Mouse (Mus musculus): ENCODE results near the gene Thsd7b. TPM values are rescaled to one million over a fixed set of nuclear protein-coding genes. Genes with fewer than 3 reads are reported as not detected.
"Not testable (repeated sequence)": the region's sequence is repeated elsewhere in the genome, so short reads cannot be mapped to it uniquely, and the experiment has no call there.

Gene Thsd7b
- polyA plus RNA-seq, 1 experiment from 2014 or later, result 13.0 TPM

- Histone ChIP-seq H3K4me1 (replicated peaks) (no peaks in the 10 kb centered on the region), H3K27ac (replicated peaks) (no peak overlapping the region), H3K36me3 (no peaks in the 10 kb centered on the region), H3K4me2 (no peak overlapping the region), H3K27me3 (no peaks in the 10 kb centered on the region), H3K9me3 (no peaks in the 10 kb centered on the region), H3K9ac (no peak overlapping the region), H3K4me3 (no peak overlapping the region)
- WGBS, result 90% methylated on average over 13 of the region's 13 CpGs
- no peak for ATAC-seq (ENCODE audit: low FRiP score, low read depth)
These were observed 322.3 kb downstream of the Thsd7b start for GRCm38 (mm10) chr1:129595447-129595846.

DNA sequence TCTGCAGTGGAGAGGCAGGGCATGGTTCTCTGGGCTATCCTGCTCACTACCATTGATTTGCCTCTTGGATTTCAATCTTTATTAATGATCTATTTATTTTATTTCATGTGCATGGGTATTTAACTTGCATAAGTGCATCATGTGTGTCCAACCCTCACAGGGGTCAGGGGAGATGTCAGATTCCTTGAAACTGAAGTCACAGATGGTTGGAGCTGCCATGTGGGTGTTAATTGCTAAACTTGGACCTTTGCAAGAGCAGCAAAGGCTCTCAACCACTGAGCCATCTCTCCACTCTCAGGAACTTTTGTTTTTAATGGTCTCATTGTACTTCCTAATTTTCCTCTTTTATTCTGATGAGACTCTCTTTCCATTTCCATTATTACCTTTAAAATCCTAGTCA is 327.8 kb downstream of the Thsd7b start:
- Histone ChIP-seq H3K27me3 (no peaks in the 10 kb centered on the region), H3K4me2 (no peak overlapping the region), H3K27ac (replicated peaks) (no peak overlapping the region), H3K9ac (no peak overlapping the region), H3K4me1 (replicated peaks) (no peaks in the 10 kb centered on the region), H3K4me3 (no peak overlapping the region), H3K9me3 (no peaks in the 10 kb centered on the region), H3K36me3 (no peaks in the 10 kb centered on the region)
- ATAC-seq (ENCODE audit: low FRiP score, low read depth), result no peak

- Histone ChIP-seq H3K4me3 (no peak overlapping the region), H3K9me3 (no peaks in the 10 kb centered on the region), H3K27me3 (no peaks in the 10 kb centered on the region), H3K4me1 (replicated peaks) (no peaks in the 10 kb centered on the region), H3K9ac (no peak overlapping the region), H3K4me2 (no peak overlapping the region), H3K36me3 (no peaks in the 10 kb centered on the region), H3K27ac (replicated peaks) (no peak overlapping the region)
- ATAC-seq (ENCODE audit: low FRiP score, low read depth), result no peak
These were observed 329.2 kb downstream of the Thsd7b start for GRCm38 (mm10) chr1:129602284-129602683.

DNA sequence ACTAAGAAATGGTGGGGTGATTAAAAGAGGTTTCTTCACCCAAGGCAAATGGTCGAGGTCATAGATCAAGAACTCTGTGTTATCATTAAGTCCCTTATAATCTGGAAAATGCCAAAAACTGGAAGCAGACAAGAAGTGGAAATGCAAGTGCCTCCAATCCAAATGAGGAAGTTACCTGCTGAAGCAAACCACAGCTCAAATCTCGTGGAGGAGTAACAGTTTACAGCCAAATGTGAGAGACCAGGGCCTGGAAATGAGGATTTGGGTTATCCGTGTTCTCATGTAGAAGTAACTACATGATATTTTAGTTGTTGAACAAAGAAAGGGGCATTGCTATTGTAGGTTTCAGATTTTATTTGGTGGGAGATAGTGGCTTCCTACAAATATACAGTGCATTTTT is 335.3 kb downstream of the Thsd7b start:
- Histone ChIP-seq H3K27me3 (no peaks in the 10 kb centered on the region), H3K4me3 (no peak overlapping the region), H3K36me3 (no peaks in the 10 kb centered on the region), H3K9me3 (no peaks in the 10 kb centered on the region), H3K27ac (replicated peaks) (no peak overlapping the region), H3K9ac (no peak overlapping the region), H3K4me1 (replicated peaks) (no peaks in the 10 kb centered on the region), H3K4me2 (no peak overlapping the region)
- ATAC-seq (ENCODE audit: low FRiP score, low read depth), result no peak
- 82% methylated on average over 3 of the region's 3 CpGs for WGBS

DNA sequence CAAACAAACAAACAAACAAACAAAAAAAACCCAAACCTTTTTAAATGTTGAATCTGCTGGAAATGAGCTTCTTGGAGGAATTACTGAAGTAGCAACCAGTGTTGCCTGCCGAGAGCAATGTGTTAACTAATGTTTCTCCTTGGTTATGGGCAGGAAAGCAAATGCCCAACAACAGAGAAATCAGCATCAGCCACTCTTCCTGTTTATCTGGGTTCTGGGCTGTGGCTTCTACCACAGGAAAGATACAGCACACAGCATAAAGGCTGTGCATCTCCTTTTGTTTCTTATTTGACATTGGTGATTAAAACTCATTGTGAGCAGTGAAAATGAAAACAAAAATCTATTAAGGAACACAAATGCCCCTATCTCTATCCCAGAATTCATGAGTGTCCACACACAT is 343.0 kb downstream of the Thsd7b start:
- WGBS, result 64% methylated on average over 1 of the region's 1 CpGs
- no peaks in the 10 kb centered on the region for H3K9me3 ChIP-seq
- H3K9ac ChIP-seq, result no peak overlapping the region
- no peaks in the 10 kb centered on the region for H3K27me3 ChIP-seq
- no peak overlapping the region for H3K4me3 ChIP-seq
- no peaks in the 10 kb centered on the region for H3K4me1 ChIP-seq (replicated peaks)
- no peaks in the 10 kb centered on the region for H3K36me3 ChIP-seq
- H3K27ac ChIP-seq (replicated peaks), result no peak overlapping the region
- no peak for ATAC-seq (ENCODE audit: low FRiP score, low read depth)
- H3K4me2 ChIP-seq, result no peak overlapping the region

DNA sequence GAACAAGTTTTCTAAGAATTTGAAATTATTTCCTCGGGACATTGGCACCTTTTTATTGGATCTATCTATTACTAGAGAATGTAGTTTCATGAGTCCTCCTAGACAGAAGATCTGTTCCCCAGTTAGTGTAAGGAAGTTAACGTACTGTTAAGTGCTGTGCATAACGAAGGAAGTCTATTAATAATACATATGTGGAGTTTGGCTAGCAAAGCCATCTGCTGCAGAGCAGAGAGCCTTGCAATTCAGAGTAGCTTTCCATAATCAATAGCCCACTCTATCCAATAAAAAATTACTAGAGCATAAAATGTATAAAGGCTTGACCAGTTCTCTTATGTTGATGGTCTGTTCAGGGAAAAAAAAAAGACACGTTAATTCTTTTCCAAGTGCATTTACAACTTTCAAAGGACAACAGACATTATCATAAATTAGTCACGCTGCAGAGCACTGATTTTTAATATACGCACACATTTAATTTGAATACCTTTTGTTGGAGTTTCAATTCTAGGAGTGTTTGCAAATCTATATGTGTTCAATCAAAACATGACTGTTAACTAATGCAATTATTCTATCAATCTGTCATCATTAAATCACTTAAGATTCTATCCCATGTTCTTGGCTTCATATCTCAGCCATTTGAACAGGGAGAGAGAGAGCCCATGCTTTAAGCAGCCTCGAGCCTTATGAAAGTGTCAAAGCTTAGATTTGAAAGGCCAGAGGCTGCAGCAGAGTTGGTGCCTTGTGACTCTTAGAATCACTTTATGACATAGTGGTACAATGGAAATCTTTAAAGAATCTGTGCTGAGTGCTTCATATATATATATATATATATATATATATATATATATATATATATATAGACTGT is 346.6 kb downstream of the Thsd7b start:
- no peak for ATAC-seq (ENCODE audit: low FRiP score, low read depth)
- WGBS, result 32% methylated on average over 7 of the region's 7 CpGs
- H3K27ac ChIP-seq (replicated peaks), result no peak overlapping the region
- H3K36me3 ChIP-seq, result no peaks in the 10 kb centered on the region
- no peaks in the 10 kb centered on the region for H3K27me3 ChIP-seq
- no peak overlapping the region for H3K4me2 ChIP-seq
- H3K4me3 ChIP-seq, result no peak overlapping the region
- H3K9ac ChIP-seq, result no peak overlapping the region
- no peaks in the 10 kb centered on the region for H3K4me1 ChIP-seq (replicated peaks)
- H3K9me3 ChIP-seq, result no peaks in the 10 kb centered on the region

GRCm38 (mm10) chr1:129624519-129624918 is 351.4 kb downstream of the Thsd7b start:
- no peak overlapping the region for H3K4me3 ChIP-seq
- H3K9me3 ChIP-seq, result no peaks in the 10 kb centered on the region
- no peak for ATAC-seq (ENCODE audit: low FRiP score, low read depth)
- H3K9ac ChIP-seq, result no peak overlapping the region
- H3K27ac ChIP-seq (replicated peaks), result no peak overlapping the region
- H3K4me1 ChIP-seq (replicated peaks), result no peaks in the 10 kb centered on the region
- no peaks in the 10 kb centered on the region for H3K36me3 ChIP-seq
- H3K27me3 ChIP-seq, result no peaks in the 10 kb centered on the region
- no peak overlapping the region for H3K4me2 ChIP-seq
- 86% methylated on average over 6 of the region's 6 CpGs for WGBS

- 76% methylated on average over 4 of the region's 4 CpGs for WGBS
- no peak overlapping the region for H3K4me2 ChIP-seq
- H3K36me3 ChIP-seq, result no peaks in the 10 kb centered on the region
- H3K4me3 ChIP-seq, result no peak overlapping the region
- H3K9me3 ChIP-seq, result no peaks in the 10 kb centered on the region
- no peak overlapping the region for H3K27ac ChIP-seq (replicated peaks)
- no peak overlapping the region for H3K9ac ChIP-seq
- H3K27me3 ChIP-seq, result no peaks in the 10 kb centered on the region
- no peaks in the 10 kb centered on the region for H3K4me1 ChIP-seq (replicated peaks)
- no peak for ATAC-seq (ENCODE audit: low FRiP score, low read depth)
These were observed 362.0 kb downstream of the Thsd7b start for GRCm38 (mm10) chr1:129635146-129635545.

DNA sequence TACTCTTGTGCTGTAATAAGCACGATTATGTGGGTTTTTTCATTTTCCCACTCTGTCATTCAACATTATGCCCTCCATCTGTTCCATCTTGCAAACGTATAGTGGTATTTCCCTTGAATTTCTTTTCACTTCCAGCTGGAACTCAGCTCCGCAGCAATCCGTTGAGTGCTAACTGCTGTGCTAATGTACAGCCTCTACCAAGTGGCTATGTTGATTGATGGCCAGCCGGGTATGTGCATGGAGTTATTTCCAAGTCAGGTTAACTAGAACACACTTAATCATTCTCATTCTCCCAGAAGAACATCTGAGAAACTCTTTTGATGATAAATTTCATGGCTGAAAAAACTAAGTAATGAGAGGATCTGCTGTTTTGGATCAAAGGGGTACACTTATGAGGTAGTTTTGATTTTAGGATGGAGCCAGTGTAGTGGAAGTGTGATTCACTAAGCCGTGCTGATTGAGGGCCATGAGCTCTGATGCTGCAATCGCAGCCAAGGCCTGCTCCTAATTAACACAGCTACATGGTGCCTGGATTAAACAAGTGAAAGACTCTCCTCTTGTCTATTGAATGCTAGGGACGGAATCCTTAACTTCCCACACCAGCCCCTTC is 371.3 kb downstream of the Thsd7b start:
- no peak overlapping the region for H3K9ac ChIP-seq
- no peaks in the 10 kb centered on the region for H3K27me3 ChIP-seq
- WGBS, result 70% methylated on average over 8 of the region's 8 CpGs
- H3K4me2 ChIP-seq, result no peak overlapping the region
- no peak for ATAC-seq (ENCODE audit: low FRiP score, low read depth)
- no peaks in the 10 kb centered on the region for H3K36me3 ChIP-seq
- H3K4me1 ChIP-seq (replicated peaks), result no peaks in the 10 kb centered on the region
- no peak overlapping the region for H3K4me3 ChIP-seq
- H3K27ac ChIP-seq (replicated peaks), result no peak overlapping the region
- no peaks in the 10 kb centered on the region for H3K9me3 ChIP-seq

- not testable (repeated sequence) for H3K27ac ChIP-seq (replicated peaks); H3K27me3 ChIP-seq; H3K36me3 ChIP-seq; H3K4me3 ChIP-seq; ATAC-seq (ENCODE audit: low FRiP score, low read depth); H3K9me3 ChIP-seq; H3K9ac ChIP-seq; H3K4me2 ChIP-seq; H3K4me1 ChIP-seq (replicated peaks)
- WGBS, result 92% methylated on average over 6 of the region's 6 CpGs
These were observed 378.3 kb downstream of the Thsd7b start for GRCm38 (mm10) chr1:129651448-129651847.

DNA sequence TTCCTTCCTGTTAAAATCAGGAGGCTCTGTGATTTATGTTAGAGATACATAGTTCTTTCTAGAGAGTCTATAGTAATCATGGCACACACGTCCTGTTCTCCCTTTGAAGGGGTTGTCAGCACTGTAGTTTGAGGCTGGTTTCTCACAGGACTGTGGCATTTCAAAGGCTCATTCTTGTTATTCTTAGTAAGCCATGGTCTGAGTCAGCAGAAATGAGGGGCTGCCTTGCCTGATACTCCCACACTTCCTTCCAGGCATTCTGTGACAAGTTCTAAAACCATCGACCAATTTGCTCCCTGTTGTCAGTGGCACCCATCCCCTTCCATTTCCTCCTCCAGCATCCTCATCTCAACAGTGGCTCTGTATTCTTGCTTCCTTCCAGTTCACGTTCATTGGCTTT is 384.9 kb downstream of the Thsd7b start:
- no peaks in the 10 kb centered on the region for H3K27me3 ChIP-seq
- H3K4me2 ChIP-seq, result no peak overlapping the region
- H3K27ac ChIP-seq (replicated peaks), result no peak overlapping the region
- no peaks in the 10 kb centered on the region for H3K4me1 ChIP-seq (replicated peaks)
- H3K4me3 ChIP-seq, result no peak overlapping the region
- no peaks in the 10 kb centered on the region for H3K36me3 ChIP-seq
- no peak overlapping the region for H3K9ac ChIP-seq
- 74% methylated on average over 3 of the region's 3 CpGs for WGBS
- no peak for ATAC-seq (ENCODE audit: low FRiP score, low read depth)
- no peaks in the 10 kb centered on the region for H3K9me3 ChIP-seq

GRCm38 (mm10) chr1:129675878-129676277 is 402.8 kb downstream of the Thsd7b start:
- Histone ChIP-seq H3K27me3 (no peaks in the 10 kb centered on the region), H3K36me3 (no peaks in the 10 kb centered on the region), H3K4me2 (no peak overlapping the region), H3K9ac (no peak overlapping the region), H3K4me3 (no peak overlapping the region), H3K9me3 (no peaks in the 10 kb centered on the region), H3K27ac (replicated peaks) (no peak overlapping the region), H3K4me1 (replicated peaks) (no peaks in the 10 kb centered on the region)
- WGBS, result 83% methylated on average over 1 of the region's 1 CpGs
- ATAC-seq (ENCODE audit: low FRiP score, low read depth), result no peak

GRCm38 (mm10) chr1:129678851-129679250 is 405.7 kb downstream of the Thsd7b start:
- Histone ChIP-seq H3K4me3 (no peak overlapping the region), H3K9me3 (no peaks in the 10 kb centered on the region), H3K27me3 (no peaks in the 10 kb centered on the region), H3K27ac (replicated peaks) (no peak overlapping the region), H3K9ac (no peak overlapping the region), H3K4me2 (no peak overlapping the region), H3K4me1 (replicated peaks) (no peaks in the 10 kb centered on the region), H3K36me3 (no peaks in the 10 kb centered on the region)
- no peak for ATAC-seq (ENCODE audit: low FRiP score, low read depth)
- 43% methylated on average over 4 of the region's 4 CpGs for WGBS

Measured in hindbrain, embryonic 15.5 days (tissue).